Mouse (Mus musculus) 3134 (cell line): ENCODE results near the gene Baiap2.

Source experiments
- DNase-seq: peaks from one replicate; pipeline ENCODE4 v3.0.0-alpha.2; 2011; ENCODE audit warnings: low spot score; ENCODE audit not compliant: insufficient read length; ENCODE audit errors: extremely low read depth

The Baiap2 gene

DNA sequence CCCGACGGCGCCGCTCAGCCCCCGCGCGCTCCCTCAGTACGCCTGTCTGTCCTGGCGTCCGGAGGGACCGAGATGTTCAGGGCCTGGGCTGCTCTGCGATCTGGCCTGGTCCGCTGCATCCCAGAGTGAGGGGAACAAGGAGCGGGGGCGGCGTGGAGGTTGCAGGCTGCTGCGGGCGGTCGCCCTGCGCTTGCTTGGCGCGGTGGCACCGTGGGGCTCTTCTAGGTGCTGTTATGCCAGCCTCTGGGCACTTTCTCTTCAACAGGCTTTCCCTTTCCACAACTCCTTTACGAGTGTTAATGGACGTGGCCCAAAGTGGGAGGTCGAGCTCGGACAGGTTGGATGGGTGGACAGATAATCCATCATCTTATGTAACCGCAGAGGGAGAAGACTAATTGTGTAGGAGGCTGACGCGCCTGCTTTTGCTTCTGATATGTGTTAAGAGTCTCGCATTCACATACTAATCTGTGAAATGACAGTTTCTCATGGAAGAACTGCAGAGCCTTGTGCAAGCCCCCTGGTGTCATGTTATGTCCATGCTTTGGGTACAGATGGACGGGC lies 945 bp downstream of the Baiap2 start:
- no peak for DNase-seq

DNA sequence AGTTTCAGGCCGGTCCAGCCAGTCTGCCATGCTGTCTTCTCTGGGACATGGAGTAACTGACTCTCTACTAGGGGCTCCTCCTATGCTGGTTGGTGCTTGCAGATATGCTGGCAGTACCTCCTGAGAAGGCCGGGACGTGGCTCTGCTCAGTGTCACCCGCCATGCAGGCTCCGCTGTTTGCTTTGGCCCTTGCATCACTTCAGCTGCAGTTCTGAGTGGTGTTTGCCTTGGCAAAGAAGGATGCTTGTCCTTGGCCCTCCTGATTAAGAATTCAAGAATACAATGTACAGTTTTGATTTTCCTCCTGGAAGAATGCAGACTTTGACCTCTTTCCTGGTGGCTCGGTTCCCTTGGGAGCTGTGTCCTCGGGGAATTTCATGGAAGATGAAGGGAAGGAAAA lies 2.8 kb downstream of the Baiap2 start:
- peak; percentile 74 for DNase-seq

DNA sequence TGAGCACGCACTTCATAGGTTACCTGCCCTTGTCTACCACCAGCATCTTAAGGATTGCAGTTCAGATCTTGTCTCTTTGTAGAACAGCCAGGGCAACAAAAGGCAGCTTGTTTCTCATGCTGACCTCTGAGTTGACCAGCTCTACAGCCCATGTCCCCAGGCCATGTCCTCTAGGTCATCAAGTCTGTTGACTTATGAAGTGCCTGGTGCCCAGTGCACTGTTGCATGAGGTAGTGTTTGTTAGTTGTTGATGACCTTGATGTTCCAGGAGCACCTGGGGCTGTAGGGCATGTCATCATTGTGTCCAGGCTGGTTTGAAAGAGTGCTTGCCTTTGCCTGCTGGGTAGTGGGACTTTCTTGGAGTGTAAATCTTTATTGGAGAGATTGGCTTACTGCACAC lies 4.9 kb downstream of the Baiap2 start:
- DNase-seq, result no peak

DNA sequence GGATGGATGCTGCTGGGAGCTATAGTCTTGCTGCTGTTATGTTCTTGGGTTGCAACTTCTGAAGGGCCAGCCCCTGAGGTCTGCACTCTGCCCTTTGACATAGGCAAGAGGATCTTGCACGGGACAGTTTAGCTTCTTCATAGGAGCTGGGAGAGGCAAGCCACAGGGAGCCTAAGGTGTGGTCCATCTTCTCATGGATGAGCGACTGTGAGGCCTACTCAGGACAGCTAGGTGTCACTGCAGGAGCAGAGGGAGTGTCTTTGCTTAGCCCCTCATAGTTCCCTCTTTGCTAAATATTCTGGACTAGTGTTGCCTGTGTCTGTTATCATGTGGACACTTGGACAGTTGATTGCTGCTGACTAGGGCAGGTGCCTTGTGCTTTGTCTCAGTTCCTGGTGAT lies 5.3 kb downstream of the Baiap2 start:
- no peak for DNase-seq

DNA sequence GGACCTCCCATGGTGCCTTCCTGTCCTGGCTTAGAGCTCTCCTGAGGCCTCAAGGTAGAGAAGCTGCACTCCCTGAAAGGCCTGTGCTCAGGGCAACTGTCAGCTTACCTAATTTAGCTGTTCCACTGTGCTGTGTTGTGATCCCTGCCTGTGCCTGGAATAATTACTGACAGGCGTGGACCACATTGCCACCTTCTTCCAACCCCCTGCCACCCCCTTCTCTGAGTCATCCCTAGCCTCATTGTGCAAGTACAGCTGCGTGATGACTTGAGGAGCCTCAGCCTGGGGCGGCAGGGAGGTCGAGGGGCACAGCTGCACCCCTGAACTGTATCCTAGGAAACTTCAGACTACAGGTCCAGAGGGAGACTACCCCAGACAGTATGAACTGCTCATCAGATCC lies 5.7 kb downstream of the Baiap2 start:
- peak; percentile 62 for DNase-seq

DNA sequence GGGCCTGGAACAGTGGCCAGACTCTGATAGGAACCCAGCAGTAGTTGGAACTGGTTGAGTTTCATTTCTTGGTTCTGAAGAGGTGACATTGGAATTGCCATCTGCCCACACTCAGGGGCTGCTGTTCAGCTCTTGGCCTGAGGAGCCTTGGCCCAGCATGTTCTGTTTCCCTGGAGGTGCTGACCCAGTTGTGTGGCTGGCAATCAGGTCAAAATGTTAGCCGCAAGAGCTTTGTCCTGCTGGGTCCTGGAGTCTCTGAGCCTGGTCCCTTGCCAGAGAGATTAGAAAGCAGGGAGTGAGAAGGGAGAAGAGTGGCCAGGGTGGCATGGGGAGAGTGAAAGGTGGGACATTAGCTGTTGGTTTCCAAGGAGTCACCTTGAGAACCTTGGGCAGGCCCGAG lies 6.2 kb downstream of the Baiap2 start:
- DNase-seq, result no peak

DNA sequence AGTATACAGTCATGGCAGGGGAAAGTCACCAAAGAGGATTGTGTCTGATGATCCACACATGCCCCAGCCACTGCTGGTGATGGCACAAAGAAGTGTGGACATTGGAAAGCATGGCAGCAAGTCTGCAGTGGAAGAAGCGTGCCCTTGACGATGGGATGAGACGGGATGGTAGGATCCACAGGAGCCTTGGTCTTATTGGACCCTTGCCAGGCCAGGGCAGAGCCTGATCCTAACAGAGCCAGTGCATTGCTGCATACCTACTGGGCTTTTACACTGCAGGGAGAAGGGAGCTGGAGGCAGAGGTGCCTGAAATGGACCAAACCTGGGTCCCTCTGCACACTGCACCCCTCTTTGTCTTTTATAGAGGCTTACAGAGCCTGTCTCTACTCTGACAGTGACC lies 8.0 kb downstream of the Baiap2 start:
- DNase-seq, result no peak

DNA sequence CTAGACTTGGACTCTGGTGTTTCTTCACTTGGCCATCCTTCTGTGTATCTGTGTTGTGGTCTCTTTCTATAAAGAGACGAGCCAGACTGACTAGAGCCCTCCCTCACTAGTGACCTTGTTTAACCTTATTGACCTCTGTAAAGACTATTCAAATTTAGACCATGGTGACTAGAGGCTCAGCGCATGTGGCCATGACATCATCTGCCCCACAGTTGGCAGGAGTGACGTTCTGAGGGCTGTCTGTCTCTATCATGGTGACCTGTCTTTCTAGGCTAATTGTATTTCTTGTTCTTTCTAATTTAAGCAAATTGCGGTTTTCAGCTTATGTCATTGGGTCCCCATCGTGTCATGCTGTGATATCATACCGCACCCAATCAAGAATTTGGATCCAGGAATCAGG lies 8.8 kb downstream of the Baiap2 start:
- DNase-seq, result no peak

DNA sequence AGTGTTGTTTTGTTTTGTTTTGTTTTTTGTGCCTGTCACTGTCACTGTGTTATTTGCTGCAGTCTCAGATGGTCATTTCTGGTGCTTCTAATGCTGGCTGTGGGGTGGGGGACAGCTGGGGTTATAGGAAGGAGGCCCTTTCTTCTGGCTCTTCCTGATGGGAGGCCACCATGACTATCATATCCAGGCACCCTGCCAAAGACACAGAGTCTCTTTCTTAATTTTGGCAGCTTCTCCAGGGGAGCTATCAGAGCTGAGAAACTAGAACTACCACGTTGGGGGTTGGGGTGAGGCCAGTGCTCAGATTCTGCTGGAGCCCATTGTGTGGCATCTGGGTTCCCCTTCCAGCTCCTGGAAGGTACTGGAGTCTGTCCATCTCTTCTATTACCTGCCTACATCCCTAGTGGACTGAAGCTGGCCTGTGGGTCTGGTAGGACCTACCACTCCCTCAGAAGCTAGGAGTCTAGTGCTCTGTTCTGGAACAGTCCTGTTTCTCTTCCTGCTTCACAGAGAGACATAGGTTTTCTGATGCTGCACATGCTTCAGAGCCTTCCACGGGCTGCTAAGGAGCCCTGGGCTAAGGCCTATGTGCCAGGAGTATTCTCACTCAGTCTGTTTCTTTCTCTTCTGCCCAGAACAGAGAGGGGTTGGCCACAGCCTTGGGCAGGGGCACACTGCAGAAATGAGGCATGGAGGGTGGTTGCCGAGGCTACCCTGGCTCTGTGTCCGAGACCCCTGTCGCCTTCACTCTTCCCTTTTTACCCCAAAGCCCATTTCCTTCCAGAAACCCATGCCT lies 10.1 kb downstream of the Baiap2 start:
- no peak for DNase-seq

DNA sequence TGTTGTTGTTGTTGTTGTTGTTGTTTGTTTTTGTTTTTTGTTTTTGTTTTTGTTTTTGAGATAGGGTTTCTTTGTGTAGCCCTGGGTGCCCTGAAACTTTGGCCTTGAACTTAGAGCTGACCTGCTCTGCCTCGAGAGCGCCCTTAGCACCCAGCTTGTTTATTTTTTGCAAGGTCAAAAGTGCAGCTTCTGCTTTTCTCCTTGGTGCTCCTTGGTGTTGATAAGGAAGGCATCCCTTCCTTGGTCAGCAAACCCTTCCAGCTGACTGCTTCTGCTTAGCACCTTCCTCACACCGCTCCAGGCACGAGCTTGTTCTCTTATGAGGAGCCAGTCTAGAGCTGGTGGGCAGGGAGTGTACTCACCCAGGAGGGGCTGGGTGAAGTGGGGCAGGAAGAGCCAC lies 11.7 kb downstream of the Baiap2 start:
- no peak for DNase-seq

DNA sequence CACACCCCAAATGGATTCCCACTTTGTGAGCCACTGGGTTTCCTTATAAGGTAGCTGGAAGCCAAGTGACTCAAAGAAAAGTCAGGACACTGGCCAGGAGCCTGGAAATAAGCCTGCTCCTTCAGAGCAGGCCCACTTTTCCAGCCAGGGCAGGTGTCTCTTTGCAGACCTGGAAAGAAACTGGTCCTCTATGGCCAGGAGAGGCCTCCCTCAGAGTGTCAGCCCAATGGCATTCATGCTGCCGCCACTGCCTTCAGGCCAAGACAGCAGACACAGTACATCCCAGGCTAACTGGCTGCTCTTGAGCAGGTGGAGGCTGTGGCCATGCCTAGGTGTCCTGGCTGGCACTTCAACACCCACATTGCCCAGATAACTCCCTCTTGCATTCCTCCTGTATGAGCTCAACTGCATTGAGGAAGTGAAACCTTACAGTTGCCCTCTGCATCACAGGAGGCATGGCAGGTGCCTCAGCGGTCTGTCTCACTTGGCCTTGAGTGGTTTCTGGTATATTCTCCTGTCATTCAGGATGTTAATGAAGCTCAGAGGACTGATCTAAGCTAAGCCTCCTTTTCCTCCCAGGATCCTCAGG lies 12.3 kb downstream of the Baiap2 start:
- no peak for DNase-seq

DNA sequence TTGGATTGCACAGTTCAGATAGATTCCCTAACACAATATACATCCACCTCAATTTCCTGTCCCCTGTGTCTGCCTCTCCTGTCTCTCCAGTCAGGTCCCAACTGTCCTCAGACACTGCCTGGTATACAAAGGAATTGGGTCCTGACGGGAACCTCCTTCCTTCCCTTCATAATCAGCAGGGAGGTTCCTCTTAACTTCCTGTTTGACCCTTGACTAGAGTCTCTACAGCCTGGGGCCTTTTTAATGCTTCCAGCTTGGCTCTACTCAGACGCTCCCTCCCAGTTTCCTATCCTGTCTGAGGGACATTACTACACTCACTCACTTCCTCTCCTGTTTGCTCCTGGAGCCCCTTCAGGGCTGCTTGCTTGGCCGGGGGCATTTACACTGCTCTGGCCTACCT lies 12.9 kb downstream of the Baiap2 start:
- DNase-seq, result no peak

DNA sequence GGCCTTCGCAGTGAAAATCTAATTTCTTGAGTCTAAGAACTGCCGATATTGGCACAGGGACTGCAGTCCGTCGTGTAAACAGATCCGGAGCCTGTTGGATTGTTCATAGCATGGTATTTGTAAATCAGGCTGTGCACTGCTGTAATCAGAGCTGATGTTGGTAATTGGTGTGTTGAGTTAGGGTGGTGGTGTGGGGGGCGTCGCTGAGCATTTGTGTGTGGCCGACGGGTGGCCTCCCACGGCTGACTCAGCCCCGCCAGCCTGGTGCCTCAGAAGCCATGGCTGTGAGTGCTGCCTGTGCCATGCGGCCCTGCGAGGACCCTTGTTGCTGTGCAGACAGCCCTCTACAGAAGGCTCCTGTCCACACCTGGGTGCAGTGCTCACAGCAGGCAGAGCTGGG lies 14.0 kb downstream of the Baiap2 start:
- no peak for DNase-seq

DNA sequence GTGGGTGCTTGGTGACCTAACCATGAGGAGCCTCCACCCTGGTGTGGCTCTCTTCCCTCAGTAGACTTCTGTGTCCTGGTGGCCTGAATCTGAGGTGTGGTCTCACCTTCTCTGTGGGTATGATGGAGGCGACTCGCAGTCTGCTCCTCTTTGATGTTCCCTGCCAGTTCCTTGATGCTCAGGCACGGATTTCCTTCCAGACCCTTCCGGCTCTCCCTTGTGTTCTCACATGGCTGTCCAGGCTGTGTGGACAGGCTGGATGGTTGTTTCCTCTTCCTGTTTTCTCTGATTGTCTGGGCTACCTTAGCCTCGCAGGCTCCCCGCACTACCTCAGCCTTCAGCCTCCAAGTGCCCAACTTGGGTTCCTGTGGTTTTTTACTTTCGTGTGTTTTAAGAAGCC lies 16.3 kb downstream of the Baiap2 start:
- no peak for DNase-seq

DNA sequence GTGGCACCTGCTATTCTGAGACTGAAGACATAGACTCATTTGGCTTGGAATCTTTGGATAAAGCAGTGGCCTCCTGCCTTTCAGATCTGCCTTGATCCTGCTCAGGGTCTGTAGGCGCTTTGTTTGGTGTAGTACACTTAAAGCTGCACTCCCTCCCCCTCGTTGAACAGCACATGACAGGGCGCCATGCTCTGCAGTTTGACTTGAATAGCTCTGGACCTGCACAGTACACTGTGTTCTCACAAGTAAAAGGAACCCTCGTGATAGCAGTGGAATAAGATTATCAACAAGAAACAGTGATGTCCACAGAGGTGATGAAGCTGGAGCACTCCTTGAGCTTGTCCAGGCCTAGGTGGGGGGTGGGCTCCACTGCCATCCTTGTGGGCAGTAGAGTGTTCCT lies 17.2 kb downstream of the Baiap2 start:
- no peak for DNase-seq

DNA sequence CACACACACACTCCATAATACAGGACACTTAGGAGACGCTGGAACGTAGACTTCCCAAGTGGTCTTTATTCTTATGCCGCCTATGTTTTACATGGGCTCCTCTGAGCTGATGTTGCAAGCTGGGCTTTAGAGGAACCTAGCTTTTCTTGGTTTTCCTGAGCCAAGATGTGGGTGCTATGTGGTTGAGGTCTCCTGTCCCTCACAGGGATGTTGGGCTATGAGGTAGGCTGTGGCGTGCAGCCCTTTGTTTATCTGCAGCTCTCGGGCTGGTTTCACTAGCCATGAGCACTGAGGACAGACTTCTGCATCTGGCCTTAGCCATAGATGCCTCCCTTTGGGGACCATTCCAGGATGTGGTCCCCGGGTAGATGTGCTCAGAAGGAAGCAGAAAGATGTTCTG lies 18.1 kb downstream of the Baiap2 start:
- no peak for DNase-seq

DNA sequence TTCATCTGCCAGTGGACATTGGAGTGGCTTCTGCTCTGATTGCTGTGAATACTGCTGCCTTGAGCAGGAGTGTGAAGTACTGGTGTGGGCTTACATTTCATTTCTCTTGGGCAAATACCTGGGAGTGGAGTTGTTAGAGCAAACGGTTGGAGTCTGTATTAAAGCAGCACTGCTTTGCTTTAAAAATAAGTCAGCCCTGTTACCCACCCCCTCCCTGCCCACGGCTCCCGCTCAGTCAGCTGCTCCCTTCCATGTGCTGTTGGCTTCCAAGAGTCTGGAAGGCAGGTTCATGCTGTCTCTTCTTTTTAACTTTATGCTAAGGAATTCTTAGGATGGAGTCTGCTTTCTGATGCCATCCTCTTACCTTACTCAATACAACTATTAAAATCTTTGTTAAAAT lies 18.9 kb downstream of the Baiap2 start:
- DNase-seq, result no peak

DNA sequence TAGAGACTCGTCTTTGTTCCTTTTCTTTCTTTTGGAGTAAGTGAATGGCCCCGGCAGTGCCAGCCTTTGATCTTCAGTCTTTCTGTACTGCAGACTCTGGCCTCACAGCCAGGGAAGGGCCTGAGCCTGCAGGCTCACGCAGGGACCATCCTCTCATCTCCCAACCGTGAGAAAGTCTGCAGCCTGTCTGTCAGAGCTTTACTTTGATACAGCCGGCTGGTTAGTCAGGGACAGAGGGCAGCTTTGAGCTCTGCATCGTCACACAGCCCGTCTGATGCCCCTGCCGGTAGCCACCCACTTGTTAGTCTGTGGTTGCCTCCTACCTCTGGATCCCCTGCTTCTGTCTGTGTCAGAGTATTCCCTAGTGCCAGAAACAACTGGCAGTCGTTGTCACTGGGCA lies 22.5 kb downstream of the Baiap2 start:
- DNase-seq, result no peak

DNA sequence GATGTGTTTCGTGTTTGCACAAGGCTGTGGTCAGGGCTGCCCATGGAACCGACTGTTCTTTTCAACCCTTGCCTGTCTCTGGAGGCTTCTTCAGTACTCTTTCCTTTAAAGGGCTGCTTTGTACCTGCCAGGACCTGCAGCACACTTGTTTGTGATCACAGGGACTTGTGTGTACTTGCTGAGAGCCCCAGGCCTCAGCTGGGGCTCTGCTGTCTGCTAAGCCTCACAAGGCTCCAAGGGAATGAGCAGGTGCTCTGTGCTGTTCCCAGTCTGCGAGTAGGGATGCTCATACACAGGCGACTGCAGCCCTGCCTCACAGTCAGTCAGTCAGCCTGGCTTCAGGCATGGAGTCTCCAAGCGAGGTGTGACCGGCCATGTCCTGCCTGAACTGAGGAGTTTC lies 23.7 kb downstream of the Baiap2 start:
- DNase-seq, result no peak

DNA sequence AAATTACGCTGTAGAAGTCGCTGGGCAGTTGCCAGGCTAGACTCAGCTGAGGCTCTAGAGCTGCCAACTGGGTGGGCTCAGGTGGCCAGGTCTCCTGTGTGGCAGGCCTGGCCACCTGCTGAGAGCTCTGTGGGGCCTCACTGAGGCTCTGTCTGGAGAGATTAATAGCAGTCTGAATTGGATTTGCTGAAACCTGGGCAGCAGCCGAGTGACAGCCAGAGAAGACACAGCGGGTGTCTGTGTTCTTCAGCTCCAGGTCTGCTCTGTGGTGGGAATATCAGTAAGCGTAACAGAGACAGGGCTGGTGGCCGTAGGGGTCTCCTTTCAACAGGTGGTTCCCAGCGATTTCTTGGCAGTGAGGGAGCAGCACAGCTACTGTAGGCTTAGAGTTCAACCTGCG lies 24.8 kb downstream of the Baiap2 start:
- DNase-seq, result no peak

DNA sequence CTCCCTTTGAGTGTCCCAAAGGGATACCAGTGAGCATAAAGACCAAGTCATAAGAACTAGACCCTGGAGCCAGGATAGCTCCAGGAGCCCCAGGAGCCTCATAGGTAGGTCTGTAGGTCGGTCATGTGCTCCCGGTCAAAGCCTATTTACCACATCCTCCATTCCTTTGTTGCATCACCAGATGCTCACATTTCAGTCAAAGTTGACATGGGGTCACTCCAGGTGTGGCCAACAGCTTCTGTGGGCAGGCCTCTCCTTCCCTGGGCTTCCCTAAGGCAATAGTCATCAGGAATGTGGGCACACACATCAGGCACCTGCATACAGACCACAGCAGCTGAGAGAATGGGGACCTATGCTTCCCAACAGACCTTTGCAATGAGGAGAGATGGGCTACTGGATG lies 25.3 kb downstream of the Baiap2 start:
- DNase-seq, result no peak
